Mouse (Mus musculus) liver, embryonic 11.5 days (tissue): Measurements from ENCODE around the gene Rspry1. TPM values are rescaled to one million over a fixed set of nuclear protein-coding genes. Genes with fewer than 3 reads are reported as not detected.

Experiments used
- ATAC-seq: fragments of 200-750 bp; cut with Nextera tagmentation; replicated peaks from 2 replicates; pipeline ENCODE4 v1.8.0; 2017; ENCODE audit warnings: moderate number of reproducible peaks, mild to moderate bottlenecking, moderate TSS enrichment, moderate library complexity; ENCODE audit not compliant: low FRiP score
- DNase-seq: peaks from one replicate; pipeline ENCODE4 v3.0.0-alpha.2; 2017; ENCODE audit warnings: low spot score
- H3K27ac ChIP-seq: fragments of 300-500 bp; sonication (generic); 2 replicates; pipeline ENCODE4 v1.5.1; 2014; ENCODE audit warnings: mild to moderate bottlenecking, low read depth, low read length, control low read depth
- H3K27me3 ChIP-seq: fragments of 300-500 bp; sonication (generic); replicated peaks from 2 replicates; pipeline ENCODE4 v1.6.1; 2014; ENCODE audit warnings: low read length, mixed read lengths; ENCODE audit not compliant: control insufficient read depth, insufficient read depth
- H3K36me3 ChIP-seq: fragments of 300-500 bp; sonication (generic); 2 replicates; pipeline ENCODE4 v1.6.1; 2014; ENCODE audit warnings: mild to moderate bottlenecking, low read length, moderate library complexity, mixed read lengths; ENCODE audit not compliant: control insufficient read depth, insufficient read depth
- H3K4me1 ChIP-seq: fragments of 300-500 bp; sonication (generic); replicated peaks from 2 replicates; pipeline ENCODE4 v1.6.1; 2014; ENCODE audit warnings: low read length, mixed read lengths; ENCODE audit not compliant: control insufficient read depth, insufficient read depth
- H3K4me2 ChIP-seq: fragments of 300-500 bp; sonication (generic); 2 replicates; pipeline ENCODE4 v1.6.1; 2014; ENCODE audit warnings: mild to moderate bottlenecking, control low read depth, moderate library complexity
- H3K4me3 ChIP-seq: fragments of 300-500 bp; sonication (generic); 2 replicates; pipeline ENCODE4 v1.5.1; 2014; ENCODE audit warnings: low read depth, low read length, control low read depth
- H3K9ac ChIP-seq: fragments of 300-500 bp; sonication (generic); 2 replicates; pipeline ENCODE4 v1.6.1; 2014; ENCODE audit warnings: low read depth, low read length, control low read depth
- H3K9me3 ChIP-seq: fragments of 300-500 bp; sonication (generic); 2 replicates; pipeline ENCODE4 v1.6.1; 2016; ENCODE audit warnings: low read length, inconsistent platforms, mixed read lengths; ENCODE audit not compliant: control insufficient read depth
- WGBS: fragments of 180-500 bp; shearing (Covaris S2); extraction: QIAGEN DNeasy Blood & Tissue Kit; methylation state at CpG from one replicate; pipeline ENCODE4 v1.1.7; 2014; 5-methylcytosine and 5-hydroxymethylcytosine counted together
- polyA plus RNA-seq: library from polyadenylated mRNA; unstranded; fragments of >200 nt; fragmentation: Nextera tagmentation; extraction: Ambion mirVana; gene quantifications from 2 replicates; pipeline ENCODE4 v1.2.1, GENCODE M21; 2014

Gene Rspry1
- polyA plus RNA-seq, 1 experiment from 2014 or later, result 38.0 TPM

- no peaks in the 10 kb centered on the region for H3K27me3 ChIP-seq
- no peaks in the 10 kb centered on the region for H3K4me1 ChIP-seq
- 82% methylated on average over 8 of the region's 8 CpGs for WGBS
- H3K9ac ChIP-seq, result no peak overlapping the region
- no peak overlapping the region for H3K4me2 ChIP-seq
- DNase-seq (no peak), ATAC-seq (no peak)
- H3K36me3 ChIP-seq, result no peaks in the 10 kb centered on the region
- H3K9me3 ChIP-seq, result no peaks in the 10 kb centered on the region
- H3K4me3 ChIP-seq, result no peak overlapping the region
- no peak overlapping the region for H3K27ac ChIP-seq
Measured at GRCm38 (mm10) chr8:94568098-94568497, 33.6 kb upstream of the Rspry1 start.

- 79% methylated on average over 1 of the region's 1 CpGs for WGBS
- H3K9me3 ChIP-seq, result no peaks in the 10 kb centered on the region
- no peaks in the 10 kb centered on the region for H3K4me1 ChIP-seq
- H3K4me2 ChIP-seq, result no peak overlapping the region
- DNase-seq, result no peak
- no peak overlapping the region for H3K9ac ChIP-seq
- H3K27me3 ChIP-seq, result no peaks in the 10 kb centered on the region
- H3K36me3 ChIP-seq, result peaks cover 4% of the 10 kb centered on the region; the same call in 1 of the 2 replicates
- ATAC-seq, result no peak
- H3K27ac ChIP-seq, result no peak overlapping the region
- H3K4me3 ChIP-seq, result no peak overlapping the region
Measured at GRCm38 (mm10) chr8:94569419-94569818, 32.3 kb upstream of the Rspry1 start.

- Histone ChIP-seq H3K36me3 (peaks cover 18% of the 10 kb centered on the region), H3K4me3 (no peak overlapping the region), H3K9ac (no peak overlapping the region), H3K27ac (no peak overlapping the region), H3K4me1 (no peaks in the 10 kb centered on the region), H3K4me2 (no peak overlapping the region), H3K27me3 (no peaks in the 10 kb centered on the region), H3K9me3 (no peaks in the 10 kb centered on the region)
- WGBS, result 83% methylated on average over 2 of the region's 2 CpGs
- ATAC-seq (no peak), DNase-seq (no peak)
Measured at GRCm38 (mm10) chr8:94571896-94572295, 29.8 kb upstream of the Rspry1 start.

GRCm38 (mm10) chr8:94574159-94574907, 27.4 kb upstream of the Rspry1 start:
- peaks cover 24% of the 10 kb centered on the region for H3K36me3 ChIP-seq
- DNase-seq, result no peak

GRCm38 (mm10) chr8:94575148-94575547, 26.6 kb upstream of the Rspry1 start:
- Histone ChIP-seq H3K4me3 (no peak overlapping the region), H3K36me3 (peaks cover 24% of the 10 kb centered on the region), H3K4me1 (no peaks in the 10 kb centered on the region), H3K27me3 (no peaks in the 10 kb centered on the region), H3K27ac (no peak overlapping the region), H3K9ac (no peak overlapping the region), H3K4me2 (no peak overlapping the region), H3K9me3 (no peaks in the 10 kb centered on the region)
- no peak for DNase-seq
- WGBS, result 94% methylated on average over 4 of the region's 4 CpGs
- no peak for ATAC-seq

More at GRCm38 (mm10) chr8:94574159-94574907, 27.4 kb upstream of the Rspry1 start:
- no peak overlapping the region for H3K4me3 ChIP-seq
- H3K4me1 ChIP-seq, result no peaks in the 10 kb centered on the region
- H3K9me3 ChIP-seq, result no peaks in the 10 kb centered on the region
- no peak for ATAC-seq
- no peaks in the 10 kb centered on the region for H3K27me3 ChIP-seq
- no peak overlapping the region for H3K4me2 ChIP-seq
- no peak overlapping the region for H3K27ac ChIP-seq
- no peak overlapping the region for H3K9ac ChIP-seq
- 88% methylated on average over 16 of the region's 16 CpGs for whole genome bisulfite sequencing

GRCm38 (mm10) chr8:94581820-94582483, 19.8 kb upstream of the Rspry1 start:
- H3K27me3 ChIP-seq, result no peaks in the 10 kb centered on the region
- ATAC-seq (no peak), DNase-seq (no peak)
- H3K4me3 ChIP-seq, result no peak overlapping the region
- no peak overlapping the region for H3K4me2 ChIP-seq
- 86% methylated on average over 7 of the region's 7 CpGs for WGBS
- H3K27ac ChIP-seq, result no peak overlapping the region
- no peak overlapping the region for H3K9ac ChIP-seq
- peaks cover 30% of the 10 kb centered on the region for H3K36me3 ChIP-seq
- H3K9me3 ChIP-seq, result no peaks in the 10 kb centered on the region
- no peaks in the 10 kb centered on the region for H3K4me1 ChIP-seq

GRCm38 (mm10) chr8:94582569-94582968, 19.2 kb upstream of the Rspry1 start:
- Histone ChIP-seq H3K4me2 (no peak overlapping the region), H3K9ac (no peak overlapping the region), H3K9me3 (no peaks in the 10 kb centered on the region), H3K27ac (no peak overlapping the region), H3K27me3 (no peaks in the 10 kb centered on the region), H3K4me3 (no peak overlapping the region), H3K36me3 (peaks cover 35% of the 10 kb centered on the region), H3K4me1 (no peaks in the 10 kb centered on the region)
- WGBS, result 92% methylated on average over 6 of the region's 6 CpGs
- DNase-seq, result no peak
- ATAC-seq, result no peak

GRCm38 (mm10) chr8:94584238-94584817, 17.4 kb upstream of the Rspry1 start:
- DNase-seq, result no peak
- no peak overlapping the region for H3K4me3 ChIP-seq
- ATAC-seq, result no peak
- H3K27me3 ChIP-seq, result no peaks in the 10 kb centered on the region
- H3K4me2 ChIP-seq, result no peak overlapping the region
- no peaks in the 10 kb centered on the region for H3K9me3 ChIP-seq
- H3K9ac ChIP-seq, result no peak overlapping the region
- no peaks in the 10 kb centered on the region for H3K4me1 ChIP-seq
- H3K36me3 ChIP-seq, result peaks cover 35% of the 10 kb centered on the region
- no peak overlapping the region for H3K27ac ChIP-seq
- WGBS, result 63% methylated on average over 4 of the region's 4 CpGs
